Mouse (Mus musculus) G1E (cell line): ENCODE measurements around the gene Bnip2.

ENCODE experiments used
- CTCF ChIP-seq: IDR thresholded peaks from 2 replicates; pipeline ENCODE4 v1.5.1; 2012; ENCODE audit warnings: low read depth, low read length, inconsistent platforms, mixed read lengths
- GATA1 ChIP-seq: IDR thresholded peaks from 2 replicates; pipeline ENCODE4 v1.6.1; 2012; ENCODE audit warnings: borderline replicate concordance, low read length, inconsistent platforms, mixed read lengths
- POLR2AphosphoS5 ChIP-seq: IDR thresholded peaks from 2 replicates; pipeline ENCODE4 v1.6.1; 2012; ENCODE audit warnings: low read depth, low read length, inconsistent platforms; ENCODE audit not compliant: insufficient replicate concordance
- TAL1 ChIP-seq: conservative IDR thresholded peaks from 2 replicates; pipeline ENCODE4 v1.6.1; 2012; ENCODE audit warnings: low read depth, low read length, inconsistent platforms, mixed read lengths

- TF ChIP-seq CTCF, result no peak
- no peak for TF ChIP-seq POLR2AphosphoS5
- TF ChIP-seq TAL1, result no peak
- TF ChIP-seq GATA1, result no peak
These were observed 42.9 kb downstream of the Bnip2 start for GRCm38 (mm10) chr9:70032167-70032566.
